In the genomic region with DNA sequence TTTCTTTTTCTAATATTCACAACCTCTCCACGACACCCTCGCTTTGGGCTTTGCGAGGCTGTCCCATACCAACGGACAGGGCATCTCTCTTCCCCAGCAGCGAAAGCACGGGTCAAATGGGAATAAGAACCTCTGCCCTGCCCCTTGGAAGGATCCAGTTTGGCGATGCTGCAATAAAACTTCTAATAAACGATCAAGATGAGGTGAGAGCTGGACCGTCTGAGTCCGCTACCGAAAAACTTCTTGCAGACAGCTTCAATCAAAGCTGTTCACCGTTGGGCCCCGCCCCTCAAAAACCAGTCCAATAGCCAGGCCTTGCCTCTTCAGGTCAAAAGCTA, we compare ENCODE assay signal across 8 mouse cellular contexts. TPM values are rescaled to one million over a fixed set of nuclear protein-coding genes. Genes with fewer than 3 reads are reported as not detected.
DNase-seq lines count a peak whose midpoint lies in the region; ATAC-seq and TF ChIP-seq lines count a peak whose summit lies in the region.

No protein-coding gene starts in this region.

- no peaks in the 10 kb centered on the region for H3K79me2 ChIP-seq in heart, adult 2 months (replicated peaks; ENCODE audit: control insufficient read depth, insufficient read depth, low read length)

- peak overlapping the region; percentile 68 for H3K9ac ChIP-seq in heart, adult 2 months (ENCODE audit: low read depth, low read length)
- H3K9ac ChIP-seq in liver, embryonic 13.5 days: peak overlapping the region; percentile 66

- intact Hi-C loops in heart, adult 2 months (cut with DNase I): loop anchor here (2.0 kb wide), 1 partner anchor 38 kb away; the partner anchor contains the start of gene Baz1b
- intact Hi-C loops in heart, postnatal 25 days (cut with DNase I): no loop called here

- ATAC-seq in liver, embryonic 13.5 days (ENCODE audit: low read depth): no peak
- ATAC-seq in megakaryocyte progenitor cell, adult 5-6 weeks (replicated peaks; ENCODE audit: poor library complexity): no peak

- TF ChIP-seq EP300 in heart, adult 2 months (IDR thresholded peaks at IDR 0.05; ENCODE audit: insufficient read depth, low read depth, low read length): no peak

- H3K27me3 ChIP-seq in heart, adult 2 months (ENCODE audit: control insufficient read depth, insufficient read depth, low read length): no peaks in the 10 kb centered on the region
- H3K27me3 ChIP-seq in thymus, adult 2 months (ENCODE audit: control insufficient read depth, insufficient read depth, low read length): no peaks in the 10 kb centered on the region
- no peaks in the 10 kb centered on the region for H3K27me3 ChIP-seq in liver, embryonic 13.5 days

- no peaks in the 10 kb centered on the region for H3K36me3 ChIP-seq in heart, adult 2 months (ENCODE audit: control insufficient read depth, insufficient read depth, low read length)
- no peaks in the 10 kb centered on the region for H3K36me3 ChIP-seq in thymus, adult 2 months (ENCODE audit: control insufficient read depth, insufficient read depth, low read length)
- H3K36me3 ChIP-seq in liver, embryonic 13.5 days: peaks cover 13% of the 10 kb centered on the region

- no peak for DNase-seq in heart, adult 2 months
- no peak for DNase-seq in heart, postnatal 25 days (ENCODE audit: low spot score)
- DNase-seq in thymus, adult 2 months: no peak
- DNase-seq in thymus, postnatal 0 days (ENCODE audit: low spot score): no peak
- DNase-seq in liver, embryonic 13.5 days: no peak
- no peak for DNase-seq in urinary bladder, postnatal 14 days (ENCODE audit: low spot score)
- DNase-seq in cerebellum, adult 9-11 months: no peak

- peak overlapping the region; percentile 91 for H3K27ac ChIP-seq in heart, adult 2 months
- H3K27ac ChIP-seq in thymus, adult 2 months (ENCODE audit: control insufficient read depth, insufficient read depth, low read length): no peak overlapping the region
- peak overlapping the region; percentile 87 for H3K27ac ChIP-seq in liver, embryonic 13.5 days

- no peaks in the 10 kb centered on the region; the same call in 1 of the 2 replicates for H3K4me1 ChIP-seq in heart, adult 2 months (ENCODE audit: control insufficient read depth, insufficient read depth, low read length)
- peaks cover 6% of the 10 kb centered on the region for H3K4me1 ChIP-seq in thymus, adult 2 months (replicated peaks; ENCODE audit: control insufficient read depth, insufficient read depth, low read length)
- H3K4me1 ChIP-seq in liver, embryonic 13.5 days (replicated peaks): peaks cover 48% of the 10 kb centered on the region

- no peak for TF ChIP-seq POLR2A in heart, adult 2 months (IDR thresholded peaks at IDR 0.05; ENCODE audit: insufficient read depth, low read depth, low read length)
- TF ChIP-seq POLR2A in thymus, adult 2 months (IDR thresholded peaks at IDR 0.05; ENCODE audit: control insufficient read depth, extremely low read depth, insufficient read depth, low read length, poor library complexity): no peak

- H3K9me3 ChIP-seq in liver, embryonic 13.5 days (replicated peaks): no peaks in the 10 kb centered on the region

- H3K4me2 ChIP-seq in liver, embryonic 13.5 days: peak overlapping the region; percentile 81

- H3K4me3 ChIP-seq in heart, adult 2 months: peak overlapping the region; percentile 84
- peak overlapping the region; percentile 74 for H3K4me3 ChIP-seq in thymus, adult 2 months (ENCODE audit: control insufficient read depth, insufficient read depth, low read length)
- H3K4me3 ChIP-seq in liver, embryonic 13.5 days (replicated peaks): peak overlapping the region; percentile 84

- 1% methylated on average over 13 of the region's 13 CpGs for WGBS in heart, adult 2 months
- under 1% methylated on average over 13 of the region's 13 CpGs for WGBS in thymus, adult 2 months
- 2% methylated on average over 13 of the region's 13 CpGs for WGBS in liver, embryonic 13.5 days (ENCODE audit: insufficient replicate concordance)

- no peak for TF ChIP-seq CTCF in heart, adult 2 months (IDR thresholded peaks at IDR 0.05)
- TF ChIP-seq CTCF in thymus, adult 2 months (IDR thresholded peaks at IDR 0.05; ENCODE audit: borderline replicate concordance, control insufficient read depth, extremely low read depth, insufficient read depth, low read length, poor library complexity): no peak

RNA-seq across cellular contexts. Expression of gene Tbl2, which starts 0.8 kb away (rescaled TPM):
- total RNA-seq in heart, adult 2 months (2021): 10 to 100 TPM in 1 of 2 experiments, 1 to 10 TPM in 1; 9.9 to 10.6 TPM
- 5.8 and 8.8 TPM in 2 replicates for polyA plus RNA-seq in heart, adult 2 months (2012; rRNA removed)
- 10 to 100 TPM; 11.2 to 14.6 TPM for total RNA-seq in heart, postnatal 25 days (2021)
- polyA plus RNA-seq in thymus, adult 2 months (2012; rRNA removed): 18.5 and 18.7 TPM in 2 replicates
- 13.1 and 13.7 TPM in 2 replicates for polyA plus RNA-seq in thymus, postnatal 0 days (2015; fragmentation: Nextera tagmentation; extraction: Ambion mirVana)
- polyA plus RNA-seq in liver, embryonic 13.5 days (2015; fragmentation: Nextera tagmentation; extraction: Ambion mirVana): 13.1 and 13.6 TPM in 2 replicates
- total RNA-seq in megakaryocyte progenitor cell, adult 5-6 weeks (2015): 10.9 and 11.0 TPM in 2 replicates
- 14.9 and 18.7 TPM in 2 replicates for total RNA-seq in megakaryocyte progenitor cell, adult 5-6 weeks (2017)

RNA-seq across cellular contexts. Expression of gene Bcl7b, which starts 19.4 kb away (rescaled TPM):
- 10 to 100 TPM; 40.3 to 44.1 TPM for total RNA-seq in heart, adult 2 months (2021)
- polyA plus RNA-seq in heart, adult 2 months (2012; rRNA removed): 37.5 and 37.6 TPM in 2 replicates
- total RNA-seq in heart, postnatal 25 days (2021): 10 to 100 TPM; 35.1 to 35.2 TPM
- polyA plus RNA-seq in thymus, adult 2 months (2012; rRNA removed): 61.1 and 67.0 TPM in 2 replicates
- 88.1 and 99.0 TPM in 2 replicates for polyA plus RNA-seq in thymus, postnatal 0 days (2015; fragmentation: Nextera tagmentation; extraction: Ambion mirVana)
- polyA plus RNA-seq in liver, embryonic 13.5 days (2015; fragmentation: Nextera tagmentation; extraction: Ambion mirVana): 34.5 and 41.1 TPM in 2 replicates
- total RNA-seq in megakaryocyte progenitor cell, adult 5-6 weeks (2015): 18.1 and 18.7 TPM in 2 replicates
- 24.8 and 25.2 TPM in 2 replicates for total RNA-seq in megakaryocyte progenitor cell, adult 5-6 weeks (2017)

RNA-seq across cellular contexts. Expression of gene Baz1b, which starts 38.4 kb away (rescaled TPM):
- 10 to 100 TPM; 42.3 to 46.1 TPM for total RNA-seq in heart, adult 2 months (2021)
- polyA plus RNA-seq in heart, adult 2 months (2012; rRNA removed): 13.9 and 20.8 TPM in 2 replicates
- total RNA-seq in heart, postnatal 25 days (2021): 10 to 100 TPM; 38.2 to 45.3 TPM
- polyA plus RNA-seq in thymus, adult 2 months (2012; rRNA removed): 56.1 and 68.7 TPM in 2 replicates
- polyA plus RNA-seq in thymus, postnatal 0 days (2015; fragmentation: Nextera tagmentation; extraction: Ambion mirVana): 34.5 and 37.0 TPM in 2 replicates
- polyA plus RNA-seq in liver, embryonic 13.5 days (2015; fragmentation: Nextera tagmentation; extraction: Ambion mirVana): 21.4 and 23.8 TPM in 2 replicates
- total RNA-seq in megakaryocyte progenitor cell, adult 5-6 weeks (2015): 72.1 and 90.2 TPM in 2 replicates
- 128 and 160 TPM in 2 replicates for total RNA-seq in megakaryocyte progenitor cell, adult 5-6 weeks (2017)

RNA-seq across cellular contexts. Expression of gene Mlxipl, which starts 59.0 kb away (rescaled TPM):
- total RNA-seq in heart, adult 2 months (2021): 10 to 100 TPM; 24.2 to 25.9 TPM
- 47.1 and 49.0 TPM in 2 replicates for polyA plus RNA-seq in heart, adult 2 months (2012; rRNA removed)
- 10 to 100 TPM; 25.3 to 25.5 TPM for total RNA-seq in heart, postnatal 25 days (2021)
- 22.5 and 31.5 TPM in 2 replicates for polyA plus RNA-seq in thymus, adult 2 months (2012; rRNA removed)
- 0.38 and 0.39 TPM in 2 replicates for polyA plus RNA-seq in thymus, postnatal 0 days (2015; fragmentation: Nextera tagmentation; extraction: Ambion mirVana)
- 8.5 and 9.5 TPM in 2 replicates for polyA plus RNA-seq in liver, embryonic 13.5 days (2015; fragmentation: Nextera tagmentation; extraction: Ambion mirVana)
- total RNA-seq in megakaryocyte progenitor cell, adult 5-6 weeks (2015): 0.07 and 0.27 TPM in 2 replicates
- not detected in 2 replicates for total RNA-seq in megakaryocyte progenitor cell, adult 5-6 weeks (2017)
